Mouse (Mus musculus) C3H10T1/2 (cell line): ENCODE measurements around the gene Gm17521. TPM values are rescaled to one million over a fixed set of nuclear protein-coding genes. Genes with fewer than 3 reads are reported as not detected.

Experiments
- polyA plus RNA-seq, 2 experiments: library from polyadenylated mRNA; unstranded; fragments of >200 nt; fragmentation: generic; extraction: Trizol; gene quantifications; one replicate each; pipeline ENCODE4 v1.2.1; 2012; ENCODE audit warnings: missing spikeins in 2 of 2

Gene Gm17521
- not detected for polyA plus RNA-seq

DNA sequence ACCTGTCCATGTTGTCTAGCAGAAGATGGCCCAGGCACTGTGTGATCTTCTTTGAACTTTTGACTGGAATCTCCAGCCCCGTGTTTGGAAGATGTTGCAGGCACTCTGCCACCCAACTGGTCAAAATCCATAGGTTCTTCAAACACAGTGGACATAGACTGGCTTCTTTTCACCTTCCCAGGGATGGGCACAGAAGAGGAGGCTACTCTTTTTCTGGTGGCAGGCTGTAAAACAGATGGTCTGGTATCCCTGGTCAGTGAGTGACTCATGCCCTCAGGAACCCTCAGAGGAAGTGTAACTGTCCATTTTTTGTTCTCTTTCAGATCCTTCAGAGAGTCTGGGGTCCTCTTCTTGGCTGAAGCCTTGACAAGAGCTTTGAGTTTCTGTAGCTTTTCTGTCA, at the start of gene Gm17521:
Gene Gm17521, minus strand, starts transcription at position 101 of the 400 bp plus-strand sequence.

Other genes with a start within 250 kb of the Gm17521 start
- gene Cldn34c1, start 73.8 kb upstream of the Gm17521 start, polyA plus RNA-seq: not detected
- not detected for gene Srsx, start 192.8 kb upstream of the Gm17521 start, polyA plus RNA-seq
- gene Gm17577, start 217.2 kb upstream of the Gm17521 start, polyA plus RNA-seq: not detected